Mouse (Mus musculus): ENCODE measurements at regions not wholly inside any gene's neighbourhood (a gene's known extent, or its start where the extent isn't known, plus 50 kb on each side); places are given as distances from the start of the nearest gene placed in this dataset.

GRCm38 (mm10) chr9:14075868-14076267 lies 199.0 kb upstream of the Sesn3 start:
- TF ChIP-seq POLR2A (IDR thresholded peaks at IDR 0.05; ENCODE audit: insufficient read depth, low read depth, low read length) (no peak), CTCF (IDR thresholded peaks at IDR 0.05; ENCODE audit: insufficient read depth, low read depth, low read length) (no peak)
